Mouse (Mus musculus) liver, embryonic 14.5 days (tissue): Measurements from ENCODE around the gene Urb2. TPM values are rescaled to one million over a fixed set of nuclear protein-coding genes. Genes with fewer than 3 reads are reported as not detected.
A peak's percentile ranks its signal among the peaks of the same experiment; 100 is the strongest.

ENCODE experiments used
- ATAC-seq: fragments of 200-750 bp; cut with Nextera tagmentation; 2 replicates; pipeline ENCODE4 v1.8.0; 2017; ENCODE audit warnings: moderate number of reproducible peaks, mild to moderate bottlenecking, moderate library complexity; ENCODE audit not compliant: insufficient read depth
- DNase-seq, 3 experiments: peaks; one replicate each; pipeline ENCODE4 v3.0.0-alpha.2; 2012 to 2013; ENCODE audit warnings: low read depth in 3 of 3, low spot score in 3 of 3
- H3K27ac ChIP-seq: fragments of 300-500 bp; sonication (generic); 2 replicates; pipeline ENCODE4 v1.5.1; 2014; ENCODE audit warnings: moderate library complexity, mild to moderate bottlenecking, control low read depth, inconsistent platforms
- H3K27me3 ChIP-seq: fragments of 300-500 bp; sonication (generic); 2 replicates; pipeline ENCODE4 v1.6.1; 2014; ENCODE audit warnings: mild to moderate bottlenecking, low read length, moderate library complexity; ENCODE audit not compliant: control insufficient read depth, insufficient read depth
- H3K36me3 ChIP-seq: fragments of 300-500 bp; sonication (generic); replicated peaks from 2 replicates; pipeline ENCODE4 v1.6.1; 2014; ENCODE audit warnings: low read depth; ENCODE audit not compliant: control insufficient read depth, insufficient read depth
- H3K4me1 ChIP-seq, 2 experiments: fragments of 200-500 bp in 1 of 2; fragments of 300-500 bp in 1 of 2; sonication (generic) in 1 of 2; replicated peaks; 2 replicates each; pipeline ENCODE4 v1.6.1; 2012 to 2014; ENCODE audit warnings: antibody characterized with exemption in 1 of 2, inconsistent platforms in 1 of 2, low read length in 1 of 2; ENCODE audit not compliant: control insufficient read depth in 2 of 2, insufficient read depth in 2 of 2
- H3K4me2 ChIP-seq: fragments of 300-500 bp; sonication (generic); 2 replicates; pipeline ENCODE4 v1.6.1; 2014; ENCODE audit warnings: low read depth, mild to moderate bottlenecking, control low read depth, moderate library complexity
- H3K4me3 ChIP-seq, 2 experiments: fragments of 200-500 bp in 1 of 2; fragments of 300-500 bp in 1 of 2; sonication (generic) in 1 of 2; 2 replicates each; pipeline ENCODE4 v1.5.1; 2012 to 2014; ENCODE audit warnings: low read depth in 2 of 2, low read length in 2 of 2, mild to moderate bottlenecking in 2 of 2, control low read depth in 1 of 2, inconsistent platforms in 1 of 2, moderate library complexity in 1 of 2; ENCODE audit not compliant: insufficient read depth in 1 of 2
- H3K9ac ChIP-seq: fragments of 300-500 bp; sonication (generic); replicated peaks from 2 replicates; pipeline ENCODE4 v1.6.1; 2014; ENCODE audit warnings: mild to moderate bottlenecking, control low read depth, moderate library complexity
- H3K9me3 ChIP-seq: fragments of 300-500 bp; sonication (generic); 2 replicates; pipeline ENCODE4 v1.6.1; 2016; ENCODE audit warnings: low read length, mixed read lengths; ENCODE audit not compliant: control insufficient read depth
- CTCF ChIP-seq: IDR thresholded peaks from 2 replicates; pipeline ENCODE4 v1.5.1; 2016; ENCODE audit warnings: antibody characterized with exemption, low read depth, control low read depth
- EP300 ChIP-seq: IDR thresholded peaks from 2 replicates; pipeline ENCODE4 v1.6.1; 2016; ENCODE audit warnings: antibody characterized with exemption, low read depth
- WGBS: fragments of 180-500 bp; shearing (Covaris S2); extraction: QIAGEN DNeasy Blood & Tissue Kit; methylation state at CpG from one replicate; pipeline ENCODE4 v1.1.7; 2014; ENCODE audit not compliant: insufficient replicate concordance; 5-methylcytosine and 5-hydroxymethylcytosine counted together
- polyA plus RNA-seq, 2 experiments: library from polyadenylated mRNA; depleted of rRNA in 1 of 2; stranded (reverse) in 1 of 2; unstranded in 1 of 2; fragments of >200 nt; fragmentation: Nextera tagmentation in 1 of 2; extraction: Ambion mirVana in 1 of 2; gene quantifications; 2 replicates each; pipeline versions ENCODE4 v1.2.1 to v1.2.3; 2012 to 2014

Gene Urb2
- polyA plus RNA-seq, 2 experiments: 2.9 to 4.9 TPM

GRCm38 (mm10) chr8:124070363-124071324, 49.3 kb downstream of the Urb2 start:
- Histone ChIP-seq H3K4me2 (no peak overlapping the region), H3K9ac (no peak overlapping the region), H3K4me3 (no peak overlapping the region), H3K27ac (no peak overlapping the region), H3K9me3 (no peaks in the 10 kb centered on the region), H3K36me3 (no peaks in the 10 kb centered on the region), H3K4me1 (no peaks in the 10 kb centered on the region; a peak in 1 of 4 replicates), H3K27me3 (no peaks in the 10 kb centered on the region)
- TF ChIP-seq EP300: no peak
- TF ChIP-seq CTCF: no peak
- WGBS: 41% methylated on average over 18 of the region's 18 CpGs
- DNase-seq (no peak), ATAC-seq (no peak)

DNA sequence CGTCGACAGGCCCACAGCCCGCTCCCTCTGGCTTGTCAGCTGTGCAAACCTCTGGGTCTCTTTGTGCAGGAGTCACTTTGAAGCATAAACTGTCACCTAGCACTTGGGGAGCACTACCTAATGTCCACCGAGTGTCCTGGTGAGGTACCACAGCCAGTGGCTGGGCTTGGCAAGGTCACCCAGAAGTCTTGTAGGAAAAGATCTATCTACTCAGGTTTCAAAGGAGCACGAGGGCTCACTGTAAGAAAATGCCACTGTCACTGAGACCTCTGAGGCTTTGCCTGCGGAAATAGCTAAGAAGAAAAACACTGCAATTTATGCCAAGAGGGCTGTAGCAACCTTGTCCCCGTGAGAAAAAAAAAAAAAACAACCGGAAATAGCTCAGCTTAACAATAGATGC, 54.7 kb downstream of the Urb2 start:
- ATAC-seq (no peak), DNase-seq (no peak)
- Histone ChIP-seq H3K36me3 (no peaks in the 10 kb centered on the region), H3K9ac (no peak overlapping the region), H3K27ac (no peak overlapping the region), H3K4me2 (no peak overlapping the region), H3K9me3 (no peaks in the 10 kb centered on the region), H3K4me1 (peaks cover 19 to 22% of the 10 kb centered on the region in 2 experiments), H3K4me3 (no peak overlapping the region), H3K27me3 (no peaks in the 10 kb centered on the region)
- TF ChIP-seq CTCF (no peak), EP300 (no peak)
- WGBS: 71% methylated on average over 8 of the region's 8 CpGs

DNA sequence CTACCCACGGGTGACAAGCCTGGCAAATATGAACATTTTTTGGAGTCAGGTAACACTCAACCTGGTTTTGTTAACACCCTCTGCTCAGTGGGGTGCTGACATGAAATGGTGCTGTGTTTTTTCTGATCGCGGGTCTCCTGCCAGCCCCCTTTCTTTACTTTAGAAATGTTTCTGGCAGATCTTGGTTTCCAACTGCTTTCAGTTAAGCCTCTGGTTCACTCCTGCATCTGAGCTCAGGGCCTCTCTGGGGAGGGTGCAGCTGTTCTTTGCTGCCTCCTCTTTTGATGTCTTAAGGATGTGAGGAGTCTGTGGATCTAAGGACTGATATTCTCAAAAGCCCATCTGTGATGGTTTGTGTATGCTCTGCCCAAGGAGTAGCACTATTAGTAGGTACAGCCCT, 55.1 kb downstream of the Urb2 start:
- peaks cover 19 to 22% of the 10 kb centered on the region in 2 experiments for H3K4me1 ChIP-seq
- no peak overlapping the region for H3K4me2 ChIP-seq
- H3K9ac ChIP-seq: no peak overlapping the region
- H3K27ac ChIP-seq: no peak overlapping the region
- DNase-seq: no peak
- no peak for TF ChIP-seq EP300
- no peak for TF ChIP-seq CTCF
- WGBS: 52% methylated on average over 3 of the region's 3 CpGs
- no peak for ATAC-seq
- no peak overlapping the region for H3K4me3 ChIP-seq
- no peaks in the 10 kb centered on the region for H3K9me3 ChIP-seq
- no peaks in the 10 kb centered on the region for H3K36me3 ChIP-seq
- no peaks in the 10 kb centered on the region for H3K27me3 ChIP-seq

DNA sequence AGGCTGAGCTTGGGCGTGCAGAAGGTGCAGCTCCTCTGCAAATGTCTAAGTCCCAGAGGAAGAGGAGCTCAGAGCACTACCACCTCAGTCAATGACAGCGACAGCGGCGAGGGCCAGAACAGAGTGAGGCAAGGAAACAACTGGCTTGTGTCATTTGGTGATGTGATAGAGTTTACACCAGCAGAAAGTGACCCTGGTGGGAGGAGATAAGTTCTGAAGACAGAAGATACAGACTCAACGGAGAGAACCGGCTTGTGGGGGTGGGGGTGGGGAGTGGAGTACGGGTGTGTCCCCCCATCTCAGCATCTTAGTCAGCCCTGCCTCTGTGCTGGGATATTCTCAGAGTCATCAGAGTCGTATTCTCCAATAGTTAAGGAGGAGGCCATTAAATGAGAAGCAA, 56.1 kb downstream of the Urb2 start:
- no peak overlapping the region for H3K9ac ChIP-seq
- 10% methylated on average over 8 of the region's 8 CpGs for WGBS
- DNase-seq (peak; percentile 52 to 64 (median 60)), ATAC-seq (peak; percentile 93)
- no peaks in the 10 kb centered on the region for H3K36me3 ChIP-seq
- no peaks in the 10 kb centered on the region for H3K9me3 ChIP-seq
- peak overlapping the region; percentile 41 for H3K4me2 ChIP-seq
- H3K4me1 ChIP-seq: peaks cover 19 to 22% of the 10 kb centered on the region in 2 experiments
- peak; percentile 85 for TF ChIP-seq EP300
- TF ChIP-seq CTCF: no peak
- H3K27me3 ChIP-seq: no peaks in the 10 kb centered on the region
- H3K4me3 ChIP-seq: no peak overlapping the region
- peak overlapping the region; percentile 67 for H3K27ac ChIP-seq

- peak; percentile 34; the same call in 1 of the 2 replicates for ATAC-seq
- peak overlapping the region; percentile 41 for H3K4me2 ChIP-seq
- H3K4me1 ChIP-seq: peaks cover 19 to 22% of the 10 kb centered on the region in 2 experiments
- H3K4me3 ChIP-seq: no peak overlapping the region
- no peak for TF ChIP-seq EP300
- TF ChIP-seq CTCF: peak; percentile 50
- H3K9ac ChIP-seq: no peak overlapping the region
- no peak for DNase-seq
- no peaks in the 10 kb centered on the region for H3K27me3 ChIP-seq
- H3K27ac ChIP-seq: no peak overlapping the region
- no peaks in the 10 kb centered on the region for H3K9me3 ChIP-seq
- no peaks in the 10 kb centered on the region for H3K36me3 ChIP-seq
- WGBS: 71% methylated on average over 10 of the region's 10 CpGs
Observed at GRCm38 (mm10) chr8:124077998-124078397, 56.7 kb downstream of the Urb2 start.
